Mouse (Mus musculus) lung, postnatal 25 days (tissue): ENCODE measurements at regions not wholly inside any gene's neighbourhood (a gene's known extent, or its start where the extent isn't known, plus 50 kb on each side); places are given as distances from the start of the nearest gene placed in this dataset.

ENCODE experiments used
- DNase-seq: peaks from one replicate; pipeline ENCODE4 v3.0.0; 2022; ENCODE audit warnings: low spot score

DNA sequence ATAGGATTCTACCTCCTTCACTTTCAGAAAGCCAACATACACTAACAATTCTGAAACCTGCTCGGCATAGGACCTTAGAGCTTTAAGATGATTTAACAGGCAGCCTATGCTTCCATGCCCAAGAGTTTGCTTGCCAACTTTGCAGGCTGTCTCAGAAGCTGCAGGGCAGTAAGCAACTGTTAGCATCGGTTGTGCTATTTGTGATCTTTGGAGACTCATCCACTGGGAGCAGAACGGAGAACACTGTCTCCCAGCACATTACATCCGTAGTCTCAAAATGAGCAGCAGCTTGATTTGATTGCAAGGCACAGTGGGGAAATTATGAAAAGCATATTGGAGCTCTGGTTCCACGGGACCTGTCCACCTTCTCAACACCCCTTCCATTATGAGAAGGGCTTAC, 108.5 kb upstream of the Pter start:
- DNase-seq = no peak

DNA sequence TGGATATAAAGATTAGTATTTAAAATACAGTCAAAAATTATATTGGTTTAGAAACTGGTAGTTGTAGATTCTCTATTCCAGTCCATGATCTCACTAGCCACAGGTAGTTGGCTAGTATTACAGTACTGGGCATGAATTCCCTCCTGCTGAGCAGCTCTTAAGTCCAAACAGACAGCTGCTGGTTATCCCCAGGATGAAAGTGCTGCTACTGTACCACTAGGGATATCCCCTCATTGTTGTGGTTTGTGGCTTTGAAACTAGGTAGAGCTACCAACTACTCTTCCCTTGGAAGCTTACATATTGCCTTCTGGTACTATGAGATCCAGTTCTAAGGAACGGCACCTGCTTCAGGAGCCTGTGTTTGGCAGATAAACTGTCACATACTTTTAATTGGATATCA, 97.9 kb upstream of the Pter start:
- no peak for DNase-seq

DNA sequence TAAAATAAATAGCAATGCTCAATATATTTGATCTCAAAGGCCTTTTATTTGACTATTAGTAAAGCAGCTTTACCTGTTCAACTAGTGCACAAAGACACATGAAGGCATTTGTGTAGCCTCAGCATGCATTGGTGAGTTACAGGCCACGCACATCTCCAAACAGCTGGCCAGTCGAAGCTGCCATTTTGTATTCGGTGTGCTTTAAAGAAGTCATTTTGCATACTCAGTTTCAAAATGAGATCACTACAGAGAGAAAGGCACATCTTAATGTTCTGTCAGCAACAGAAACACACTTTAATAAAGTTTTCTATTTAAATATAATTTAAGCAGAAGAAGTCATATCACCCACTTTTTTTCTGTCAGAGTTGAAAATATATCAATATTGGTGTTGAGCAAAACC, 90.3 kb upstream of the Pter start:
- DNase-seq = no peak

DNA sequence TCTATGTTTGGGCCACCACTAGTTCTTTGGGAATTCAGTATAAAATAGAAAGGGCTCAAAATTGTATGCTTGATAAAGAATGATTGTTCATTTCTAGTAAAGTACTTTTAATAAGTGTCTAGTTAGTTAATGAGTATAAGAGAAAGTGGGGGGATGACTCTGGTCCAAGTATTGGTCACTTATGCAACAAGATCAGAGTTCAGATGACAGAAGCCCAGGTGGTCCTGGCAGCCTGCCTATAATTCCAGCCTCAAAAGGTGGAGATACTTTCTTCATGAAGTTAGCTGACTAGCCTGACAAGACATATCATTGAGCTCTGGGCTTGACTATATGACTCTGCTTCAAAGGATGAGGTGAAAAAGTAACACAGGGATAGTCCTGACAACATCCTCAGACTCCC, 57.3 kb upstream of the Pter start:
- no peak for DNase-seq

DNA sequence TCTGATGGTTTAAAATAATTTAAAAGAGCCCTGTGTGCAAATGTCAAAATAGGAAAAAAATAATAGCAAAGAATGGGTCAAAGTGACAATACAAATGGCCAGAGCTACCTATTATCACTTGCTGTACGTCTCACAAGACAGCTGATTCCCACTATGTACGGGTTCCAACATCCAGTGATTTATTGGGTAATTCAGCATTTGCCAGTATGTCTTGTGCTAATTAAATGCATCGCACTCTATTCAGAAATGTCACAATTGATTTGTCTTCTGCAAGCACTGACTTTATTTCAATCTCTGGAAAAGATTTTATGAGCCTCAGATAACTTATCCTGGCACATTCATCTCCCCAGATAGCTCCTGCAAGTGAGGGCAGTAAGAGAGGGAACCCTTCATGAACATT, 55.1 kb upstream of the Pter start:
- DNase-seq = no peak
